Mouse (Mus musculus) brain, embryonic 14.5 days (tissue): ENCODE results near the gene Uchl1.

Experiments
- CTCF ChIP-seq: fragments of 200-500 bp; IDR thresholded peaks from 2 replicates; pipeline ENCODE4 v1.5.1; 2012; ENCODE audit warnings: inconsistent platforms, mild to moderate bottlenecking, moderate library complexity, borderline replicate concordance; ENCODE audit not compliant: insufficient read depth, insufficient read length; ENCODE audit errors: extremely low read depth
- POLR2A ChIP-seq: fragments of 200-500 bp; IDR thresholded peaks from 2 replicates; pipeline ENCODE4 v1.6.1; 2012; ENCODE audit warnings: mild to moderate bottlenecking, inconsistent platforms, borderline replicate concordance; ENCODE audit not compliant: poor library complexity, insufficient read depth, insufficient read length, severe bottlenecking; ENCODE audit errors: extremely low read depth

DNA sequence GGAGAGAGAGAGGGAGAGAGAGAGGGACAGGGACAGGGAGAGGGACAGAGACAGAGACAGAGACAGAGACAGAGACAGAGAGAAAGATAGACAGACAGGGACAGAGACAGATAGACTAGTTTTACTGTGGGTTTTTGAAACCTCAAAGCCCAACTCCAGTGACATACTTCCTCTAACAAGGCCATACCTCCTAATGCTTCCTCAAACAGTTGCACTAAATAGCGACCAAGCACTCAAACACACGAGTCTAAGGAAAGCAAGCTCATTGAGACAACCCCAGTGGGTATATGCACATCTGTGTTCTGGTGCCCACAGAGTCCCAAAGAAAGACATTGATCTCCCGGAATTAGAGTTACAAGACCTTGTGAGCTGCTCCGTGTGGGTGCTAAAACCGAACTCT is 32.6 kb upstream of the Uchl1 start:
- TF ChIP-seq CTCF (no peak), POLR2A (no peak)
